Mouse (Mus musculus) megakaryocyte, embryonic 14.5 days (primary cell): ENCODE results near the gene Ppif.

ENCODE experiments used
- FLI1 ChIP-seq: IDR thresholded peaks from 2 replicates; pipeline ENCODE4 v1.6.1; 2012; ENCODE audit warnings: low read length, inconsistent platforms, mixed read lengths
- GATA1 ChIP-seq: IDR thresholded peaks from 3 replicates; pipeline ENCODE4 v1.6.1; 2012; ENCODE audit warnings: mixed read lengths, low read length, inconsistent platforms, borderline replicate concordance

DNA sequence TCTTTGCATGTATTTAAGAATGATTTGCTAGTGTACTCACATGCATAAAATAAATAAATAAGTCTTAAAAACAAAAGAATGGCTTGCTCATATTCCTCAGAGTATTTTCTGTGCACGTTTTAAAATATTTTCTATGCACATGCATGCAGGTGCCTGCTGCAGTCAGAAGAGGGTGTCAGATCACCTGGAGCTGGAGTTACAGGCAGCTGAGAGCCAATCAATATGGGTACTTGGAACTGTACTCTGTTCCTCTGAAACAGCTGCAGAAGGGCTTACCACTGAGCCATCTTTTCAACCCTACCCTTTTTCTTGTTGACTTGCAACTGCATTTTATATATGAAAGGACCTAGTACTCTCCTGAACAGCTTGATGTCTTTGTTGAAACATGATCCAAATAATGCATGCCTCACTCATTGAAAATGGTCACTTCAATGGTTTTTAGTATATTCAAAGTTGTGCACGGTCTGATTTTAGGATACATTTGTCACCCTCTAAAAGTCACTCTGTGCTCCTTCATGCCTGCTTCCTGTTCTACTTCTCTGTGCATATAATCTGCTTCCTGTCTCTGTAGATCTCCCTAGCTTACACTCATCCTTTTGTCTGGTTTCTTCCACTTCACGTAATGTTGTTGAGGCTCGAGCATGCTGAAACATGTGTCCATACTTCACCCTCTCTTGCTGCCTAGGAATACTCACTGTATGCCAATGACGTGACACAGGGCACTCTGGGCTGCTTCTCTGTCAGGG, 27.2 kb downstream of the Ppif start:
- TF ChIP-seq GATA1 (no peak), FLI1 (no peak)
